Mouse (Mus musculus): Measurements from ENCODE around the gene Ms4a15. TPM values are rescaled to one million over a fixed set of nuclear protein-coding genes. Genes with fewer than 3 reads are reported as not detected.

Ms4a15 gene
- polyA plus RNA-seq, 1 experiment from 2014 or later = not detected

DNA sequence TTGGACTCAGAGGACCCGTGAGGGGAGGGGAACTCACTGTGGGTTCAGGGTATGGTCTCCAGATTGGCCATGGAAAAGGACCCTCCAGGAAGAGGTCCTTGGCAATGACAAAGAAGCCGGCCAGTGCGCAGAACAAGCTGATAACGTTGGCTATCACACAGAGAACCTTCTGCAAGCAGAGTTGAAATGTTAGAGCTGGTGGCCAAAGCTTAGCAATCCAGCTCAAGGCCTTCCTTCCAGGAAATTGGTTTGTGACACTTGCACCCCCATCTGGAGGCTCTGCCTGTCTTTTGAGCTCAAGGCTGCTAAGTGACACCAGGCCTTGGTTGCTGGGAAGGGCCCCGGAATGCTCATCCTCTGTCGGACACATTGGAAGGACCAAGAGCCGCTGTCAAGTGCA is 27.3 kb downstream of the Ms4a15 start:
- no peak for ATAC-seq
- H3K27me3 ChIP-seq = peaks cover 56% of the 10 kb centered on the region
- in situ Hi-C loops (cut with MboI; ENCODE audit: low pct_unique_long_range_greater_than_20kb) = no loop called here
- no peak for DNase-seq (ENCODE audit: low read depth, low spot score)
- CTCF ChIA-PET = interaction anchor here (0.7 to 1.4 kb wide), 5 partner anchors 10 to 58 kb away, joined by 3 to 5 read pairs (median 3); no protein-coding TSS in a partner anchor
- POLR2A ChIA-PET = no interaction called here
- no peak for TF ChIP-seq CTCF (IDR thresholded peaks at IDR 0.05)

DNA sequence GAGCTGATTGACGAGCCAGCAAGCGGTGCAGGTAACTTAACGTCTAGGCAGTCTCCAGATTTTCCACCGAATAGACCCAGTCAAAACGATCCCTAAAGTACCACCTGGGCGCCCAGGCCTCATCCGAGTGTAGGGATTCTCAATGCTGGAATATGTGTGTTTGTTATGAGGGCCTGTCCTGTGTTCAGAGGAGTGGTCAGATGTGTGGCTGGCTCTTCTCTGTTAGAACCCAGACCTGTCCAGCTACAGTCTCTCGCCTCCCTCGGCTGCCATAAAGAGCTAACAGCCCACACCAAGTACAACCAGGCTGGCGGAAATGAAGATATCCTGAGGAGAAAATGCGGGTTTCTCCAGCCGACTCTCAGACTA is 33.1 kb downstream of the Ms4a15 start:
- DNase-seq (ENCODE audit: low read depth, low spot score) (no peak), ATAC-seq (no peak)
- H3K27me3 ChIP-seq = peaks cover 30% of the 10 kb centered on the region
- TF ChIP-seq CTCF (IDR thresholded peaks at IDR 0.05) = no peak
- in situ Hi-C loops (cut with MboI; ENCODE audit: low pct_unique_long_range_greater_than_20kb) = loop anchor here (5.0 kb wide), 3 partner anchors 48 to 293 kb away; no protein-coding TSS in a partner anchor
- ChIA-PET POLR2A (no interaction called here), CTCF (interaction anchor here (0.9 to 5.1 kb wide), 4 partner anchors 9 to 83 kb away, joined by 3 to 75 read pairs (median 4); no protein-coding TSS in a partner anchor)

DNA sequence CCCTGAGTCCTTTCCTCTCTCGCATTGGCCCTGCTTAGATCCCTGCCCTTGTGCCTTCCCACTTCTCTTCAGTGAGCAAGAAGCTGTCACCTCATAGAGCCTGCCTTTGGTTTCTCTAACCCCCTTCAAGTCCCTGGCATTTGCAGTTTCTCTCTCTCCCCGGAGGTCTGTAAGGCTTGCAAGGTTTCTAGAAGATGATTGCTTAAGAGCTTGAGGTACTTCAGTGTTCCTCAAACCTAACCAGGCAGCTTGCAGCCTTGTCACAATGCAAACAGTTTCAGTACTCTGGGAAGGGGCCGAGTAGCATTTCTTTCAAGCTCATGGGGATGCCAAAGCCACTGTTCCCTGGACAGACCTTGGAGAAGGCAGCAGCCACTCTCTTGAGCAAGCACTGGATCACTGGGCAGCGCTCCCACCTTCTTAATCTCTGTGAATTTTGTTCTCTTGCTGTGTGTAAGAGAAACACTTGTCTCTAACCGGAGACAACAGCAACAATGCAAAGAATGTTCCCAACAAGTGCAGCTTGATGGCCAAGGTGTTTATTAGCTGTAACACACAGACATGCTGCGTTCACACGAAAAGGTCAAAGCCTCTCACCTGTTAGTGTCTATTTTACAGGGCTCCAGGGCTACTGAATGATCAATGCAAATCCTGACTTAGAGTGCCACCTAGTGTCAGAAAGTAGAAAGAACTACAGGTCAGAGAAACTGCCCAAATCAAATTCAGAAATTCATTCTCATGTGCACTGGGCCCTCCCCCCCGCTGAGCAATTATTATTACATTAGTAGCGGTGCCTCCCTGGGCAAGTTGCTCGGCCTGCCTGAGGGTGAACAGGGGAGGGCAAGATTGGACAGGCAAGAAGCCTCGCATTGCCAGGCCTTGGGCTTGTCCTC is 33.7 kb downstream of the Ms4a15 start:
- DNase-seq (ENCODE audit: low read depth, low spot score) (no peak), ATAC-seq (peak; percentile 76)
- ChIA-PET CTCF (interaction anchor here (0.8 to 5.1 kb wide), 12 partner anchors 8 to 249 kb away, joined by 3 to 75 read pairs (median 3); partner anchors contain the start of genes Ccdc86 and Ms4a10), POLR2A (interaction anchor here (0.6 to 1.1 kb wide), 2 partner anchors 48 to 51 kb away, joined by 3 read pairs; no protein-coding TSS in a partner anchor)
- in situ Hi-C loops (cut with MboI; ENCODE audit: low pct_unique_long_range_greater_than_20kb) = loop anchor here (5.0 kb wide), 2 partner anchors 47 to 242 kb away; no protein-coding TSS in a partner anchor
- TF ChIP-seq CTCF (IDR thresholded peaks at IDR 0.05) = peak; percentile 89
- H3K27me3 ChIP-seq = peaks cover 25% of the 10 kb centered on the region

DNA sequence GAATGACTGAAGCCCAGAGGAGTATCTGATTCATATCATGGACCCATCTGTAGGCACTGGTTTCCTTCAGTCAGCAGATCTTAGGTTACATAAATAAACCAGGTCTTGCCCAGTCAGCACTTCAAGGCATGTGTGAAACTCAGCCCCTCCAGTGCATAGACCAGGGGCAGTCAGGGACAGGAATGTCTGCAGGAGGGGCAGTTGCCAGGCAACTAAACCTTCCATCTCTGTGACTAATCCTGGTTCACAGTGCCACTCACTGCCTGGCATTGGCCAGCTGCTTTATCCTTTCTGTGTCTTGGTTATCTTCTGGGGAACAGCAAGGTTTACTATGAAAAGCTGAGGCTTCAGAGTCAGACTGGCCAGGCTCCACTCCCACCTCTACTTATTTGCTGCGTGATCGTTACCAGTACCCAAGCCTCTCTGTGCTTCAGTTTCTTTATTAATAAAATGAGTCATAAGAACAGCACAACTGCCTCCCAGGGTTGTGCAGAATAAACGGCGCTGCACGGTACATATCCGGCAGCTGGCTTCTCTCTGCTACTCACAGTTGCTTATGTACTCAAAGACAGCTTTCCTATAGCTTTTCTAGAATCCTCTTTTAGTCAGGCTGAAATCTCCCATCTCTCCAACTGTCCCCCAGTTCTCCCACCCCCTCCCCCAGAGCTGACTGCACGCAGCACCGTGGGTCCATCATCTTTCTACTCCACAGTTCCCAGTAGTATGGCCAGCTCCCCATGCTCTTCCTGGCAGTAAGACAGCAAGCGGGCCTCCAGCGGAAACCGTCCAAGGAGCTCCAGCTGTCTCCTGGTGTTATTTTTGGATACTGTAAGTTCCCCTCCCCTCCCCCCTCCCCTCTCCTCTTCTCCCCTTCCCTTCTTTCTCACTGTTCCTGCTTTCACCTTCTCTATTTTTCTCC is 40.8 kb downstream of the Ms4a15 start:
- H3K27me3 ChIP-seq = peaks cover 7% of the 10 kb centered on the region
- in situ Hi-C loops (cut with MboI; ENCODE audit: low pct_unique_long_range_greater_than_20kb) = no loop called here
- CTCF ChIA-PET = interaction anchor here (0.9 to 2.7 kb wide), 7 partner anchors 7 to 243 kb away, joined by 3 to 24 read pairs (median 3); no protein-coding TSS in a partner anchor
- TF ChIP-seq CTCF (IDR thresholded peaks at IDR 0.05) = no peak
- POLR2A ChIA-PET = interaction anchor here (0.6 kb wide), 1 partner anchor 46 kb away, joined by 4 read pairs; no protein-coding TSS in a partner anchor
- ATAC-seq (peak; percentile 92), DNase-seq (ENCODE audit: low read depth, low spot score) (peak; percentile 48)

DNA sequence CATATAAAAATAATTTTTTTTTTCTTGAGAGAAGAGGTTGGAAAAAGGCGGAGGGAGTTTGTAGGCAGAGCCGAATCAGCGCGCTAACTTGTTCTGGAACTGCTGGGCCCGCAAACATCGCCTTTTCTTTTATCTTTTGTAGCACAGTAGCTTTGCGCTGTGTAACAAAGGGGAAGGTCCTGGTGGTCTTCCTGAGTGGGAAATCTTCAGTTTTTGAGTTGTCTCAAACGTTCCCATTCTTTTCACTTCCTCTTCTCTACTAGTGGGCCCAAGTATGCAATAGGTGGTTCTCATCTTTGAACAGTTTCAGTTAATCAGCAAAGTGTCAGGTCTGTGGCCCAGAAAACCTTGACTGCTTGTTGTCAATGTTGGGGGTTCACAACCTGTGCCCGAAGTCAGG is 43.5 kb downstream of the Ms4a15 start:
- in situ Hi-C loops (cut with MboI; ENCODE audit: low pct_unique_long_range_greater_than_20kb) = no loop called here
- CTCF ChIA-PET = interaction anchor here (0.6 to 1.9 kb wide), 5 partner anchors 9 to 42 kb away, joined by 3 to 9 read pairs (median 3); partner anchors contain the start of gene Ptgdr2
- no peaks in the 10 kb centered on the region for H3K27me3 ChIP-seq
- no peak for TF ChIP-seq CTCF (IDR thresholded peaks at IDR 0.05)
- ATAC-seq = no peak
- no peak for DNase-seq (ENCODE audit: low read depth, low spot score)
- POLR2A ChIA-PET = interaction anchor here (0.7 to 1.9 kb wide), 3 partner anchors 43 to 267 kb away, joined by 3 to 4 read pairs (median 3); no protein-coding TSS in a partner anchor

DNA sequence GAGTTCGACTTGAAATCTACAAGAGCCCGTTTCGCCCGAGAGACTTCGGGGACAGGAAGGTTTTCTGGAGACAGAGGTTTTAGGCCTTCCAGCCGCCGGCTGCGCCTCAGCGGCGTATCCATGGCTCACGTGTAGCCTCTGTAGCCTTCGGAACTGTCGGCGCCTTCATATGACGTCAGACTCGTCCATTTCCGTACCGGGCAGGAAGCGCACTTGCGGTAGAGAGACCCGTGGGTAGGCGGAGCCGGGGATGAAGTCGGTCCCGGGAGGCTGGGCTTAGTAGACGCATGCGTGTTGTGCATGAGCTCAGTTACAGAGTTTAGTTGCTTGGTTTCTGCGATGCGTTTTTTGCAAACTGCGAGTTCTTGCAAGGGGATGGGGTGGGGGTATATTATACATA is 43.9 kb downstream of the Ms4a15 start, which contains the start of gene Ccdc86:
Gene Ccdc86, minus strand, starts transcription at position 155 of the 400 bp plus-strand sequence.
- ChIA-PET CTCF (interaction anchor here (0.6 to 1.5 kb wide), 5 partner anchors 10 to 52 kb away, joined by 3 to 5 read pairs (median 3); partner anchors contain the start of gene Ptgdr2), POLR2A (interaction anchor here (0.7 to 1.2 kb wide), 2 partner anchors 40 to 43 kb away, joined by 3 read pairs; no protein-coding TSS in a partner anchor)
- no peaks in the 10 kb centered on the region for H3K27me3 ChIP-seq
- in situ Hi-C loops (cut with MboI; ENCODE audit: low pct_unique_long_range_greater_than_20kb) = no loop called here
- DNase-seq (ENCODE audit: low read depth, low spot score) (peak; percentile 92), ATAC-seq (peak; percentile 72)
- TF ChIP-seq CTCF (IDR thresholded peaks at IDR 0.05) = no peak

DNA sequence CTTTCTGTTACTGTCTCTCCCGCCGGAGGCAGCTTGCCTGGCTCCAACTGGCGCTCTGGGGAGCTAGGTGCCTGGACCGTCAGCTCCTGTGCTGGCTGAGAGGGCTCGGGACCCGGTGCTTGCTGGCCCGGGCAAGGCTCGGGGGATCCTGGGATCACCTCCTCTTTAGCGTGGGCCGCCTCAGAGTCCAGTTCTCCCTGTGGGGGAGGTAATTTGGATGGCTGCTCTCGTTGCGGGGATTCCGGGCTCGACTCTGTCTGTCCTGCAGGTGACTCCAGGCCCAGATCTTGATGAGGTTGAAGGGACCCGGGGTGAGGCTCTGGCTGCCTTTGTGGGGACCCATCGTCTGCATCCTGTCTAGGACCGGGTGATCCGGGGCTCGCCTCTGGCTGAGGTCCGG is 44.6 kb downstream of the Ms4a15 start:
- DNase-seq (ENCODE audit: low read depth, low spot score) = no peak
- no peak for TF ChIP-seq CTCF (IDR thresholded peaks at IDR 0.05)
- ChIA-PET CTCF (interaction anchor here (1.2 to 1.5 kb wide), 2 partner anchors 29 to 34 kb away, joined by 3 to 5 read pairs; no protein-coding TSS in a partner anchor), POLR2A (interaction anchor here (1.0 to 1.4 kb wide), 3 partner anchors 24 to 54 kb away, joined by 3 to 7 read pairs (median 3); partner anchors contain the start of gene Prpf19)
- in situ Hi-C loops (cut with MboI; ENCODE audit: low pct_unique_long_range_greater_than_20kb) = no loop called here
- H3K27me3 ChIP-seq = no peaks in the 10 kb centered on the region
- peak; percentile 2 for ATAC-seq

DNA sequence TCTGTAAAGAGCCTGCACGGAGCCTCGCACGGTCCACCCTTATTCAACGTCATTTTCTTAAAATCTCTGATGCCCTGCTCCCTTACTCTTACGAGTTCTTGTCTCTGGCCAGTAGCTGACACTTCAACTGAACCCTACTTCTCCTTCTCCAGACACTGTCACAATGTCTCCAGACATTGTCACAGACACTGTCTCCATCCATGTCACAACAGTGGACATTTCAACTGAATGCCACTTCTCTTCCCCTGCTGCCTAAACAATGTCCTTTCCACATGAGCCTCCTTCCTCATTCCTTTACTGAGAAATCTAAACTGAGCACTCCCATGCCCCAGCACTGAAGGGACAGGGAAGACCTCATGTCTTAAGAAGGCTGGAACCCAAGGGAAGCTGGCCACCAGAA is 45.8 kb downstream of the Ms4a15 start:
- in situ Hi-C loops (cut with MboI; ENCODE audit: low pct_unique_long_range_greater_than_20kb) = no loop called here
- no peaks in the 10 kb centered on the region for H3K27me3 ChIP-seq
- POLR2A ChIA-PET = interaction anchor here (1.1 to 1.7 kb wide), 3 partner anchors 12 to 52 kb away, joined by 3 to 7 read pairs (median 4); partner anchors contain the start of gene Prpf19
- ATAC-seq = no peak
- DNase-seq (ENCODE audit: low read depth, low spot score) = no peak
- no peak for TF ChIP-seq CTCF (IDR thresholded peaks at IDR 0.05)
- CTCF ChIA-PET = interaction anchor here (1.2 to 1.8 kb wide), 2 partner anchors 10 to 33 kb away, joined by 5 read pairs; partner anchors contain the start of gene Ptgdr2

DNA sequence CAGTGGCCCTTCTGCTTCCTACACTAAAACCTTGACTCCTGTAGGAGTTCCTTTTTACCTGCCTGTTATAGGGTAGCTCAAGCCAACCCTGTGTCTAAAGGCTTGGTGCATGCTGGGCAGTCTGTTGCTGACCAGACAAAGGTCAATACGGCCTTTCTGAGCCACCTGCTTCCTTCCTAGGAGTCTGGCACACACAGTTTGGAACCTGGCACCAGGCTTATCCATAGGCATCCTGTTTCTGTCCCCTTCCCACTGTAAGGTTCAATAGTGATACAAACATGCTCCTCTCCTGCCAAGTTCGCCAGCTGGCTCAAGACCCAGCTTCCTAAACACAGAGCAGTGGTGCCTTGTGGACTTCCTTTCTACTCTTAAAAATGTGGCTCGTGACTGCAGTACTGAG is 46.5 kb downstream of the Ms4a15 start:
- POLR2A ChIA-PET = interaction anchor here (1.1 to 1.7 kb wide), 2 partner anchors 11 to 38 kb away, joined by 3 to 4 read pairs; no protein-coding TSS in a partner anchor
- in situ Hi-C loops (cut with MboI; ENCODE audit: low pct_unique_long_range_greater_than_20kb) = no loop called here
- no peak for TF ChIP-seq CTCF (IDR thresholded peaks at IDR 0.05)
- CTCF ChIA-PET = interaction anchor here (1.5 to 3.0 kb wide), 3 partner anchors 9 to 39 kb away, joined by 4 to 12 read pairs (median 5); partner anchors contain the start of gene Ptgdr2
- no peak for ATAC-seq
- no peak for DNase-seq (ENCODE audit: low read depth, low spot score)
- no peaks in the 10 kb centered on the region for H3K27me3 ChIP-seq

Measured in Patski (cell line).